Mouse (Mus musculus): ENCODE measurements around the gene Ssr1. TPM values are rescaled to one million over a fixed set of nuclear protein-coding genes. Genes with fewer than 3 reads are reported as not detected.

Gene Ssr1
- total and polyA plus RNA-seq, 3 experiments: 72.3 to 95.6 (median 78.1) TPM

DNA sequence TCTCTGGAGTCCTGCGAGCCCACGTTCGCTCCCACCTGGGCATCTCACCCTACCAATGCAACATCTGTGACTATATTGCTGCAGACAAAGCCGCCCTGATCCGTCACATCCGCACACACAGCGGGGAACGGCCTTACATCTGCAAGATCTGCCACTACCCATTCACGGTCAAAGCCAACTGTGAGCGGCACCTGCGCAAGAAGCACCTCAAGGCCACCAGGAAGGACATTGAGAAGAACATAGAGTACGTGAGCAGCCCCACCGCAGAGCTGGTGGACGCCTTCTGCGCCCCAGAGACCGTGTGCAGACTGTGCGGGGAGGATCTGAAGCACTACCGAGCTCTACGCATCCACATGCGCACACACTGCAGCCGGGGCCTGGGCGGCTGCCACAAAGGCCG, 63.4 kb downstream of the Ssr1 start:
- Histone ChIP-seq H3K36me3 (replicated peaks) (peaks cover 98% of the 10 kb centered on the region), H3K9me3 (replicated peaks) (no peaks in the 10 kb centered on the region), H3K27me3 (ENCODE audit: insufficient read depth, low read length) (no peaks in the 10 kb centered on the region; the same call in 1 of the 2 replicates), H3K4me3 (ENCODE audit: low read depth, low read length) (no peak overlapping the region; the same call in 1 of the 2 replicates), H3K4me1 (ENCODE audit: insufficient read depth, low read depth, low read length) (peaks cover 27% of the 10 kb centered on the region)
- ATAC-seq (ENCODE audit: extremely low read depth, insufficient number of reproducible peaks, low FRiP score, poor library complexity, severe bottlenecking): no peak
- TF ChIP-seq GATA1 (IDR thresholded peaks at IDR 0.05; ENCODE audit: borderline replicate concordance, low read length) (no peak), CTCF (IDR thresholded peaks at IDR 0.05; ENCODE audit: low read depth, low read length) (no peak), GATA2 (IDR thresholded peaks at IDR 0.05; ENCODE audit: borderline replicate concordance, low read depth, low read length) (no peak), POLR2AphosphoS5 (IDR thresholded peaks at IDR 0.05; ENCODE audit: insufficient replicate concordance, low read depth, low read length) (no peak), TAL1 (conservative IDR thresholded peaks at IDR 0.05; ENCODE audit: low read depth, low read length) (no peak)
- DNase-seq (ENCODE audit: low spot score): no peak

- TF ChIP-seq TAL1 (conservative IDR thresholded peaks at IDR 0.05; ENCODE audit: low read depth, low read length) (no peak), POLR2AphosphoS5 (IDR thresholded peaks at IDR 0.05; ENCODE audit: insufficient replicate concordance, low read depth, low read length) (no peak), GATA1 (IDR thresholded peaks at IDR 0.05; ENCODE audit: borderline replicate concordance, low read length) (no peak), GATA2 (IDR thresholded peaks at IDR 0.05; ENCODE audit: borderline replicate concordance, low read depth, low read length) (no peak), CTCF (IDR thresholded peaks at IDR 0.05; ENCODE audit: low read depth, low read length) (no peak)
- Histone ChIP-seq H3K36me3 (replicated peaks) (peaks cover 98% of the 10 kb centered on the region), H3K27me3 (ENCODE audit: insufficient read depth, low read length) (no peaks in the 10 kb centered on the region; the same call in 1 of the 2 replicates), H3K9me3 (replicated peaks) (no peaks in the 10 kb centered on the region), H3K4me1 (ENCODE audit: insufficient read depth, low read depth, low read length) (peaks cover 27% of the 10 kb centered on the region), H3K4me3 (ENCODE audit: low read depth, low read length) (no peak overlapping the region)
- DNase-seq (ENCODE audit: low spot score): no peak
- ATAC-seq (ENCODE audit: extremely low read depth, insufficient number of reproducible peaks, low FRiP score, poor library complexity, severe bottlenecking): no peak
Observed at GRCm38 (mm10) chr13:37930091-37930490, 63.9 kb downstream of the Ssr1 start.

DNA sequence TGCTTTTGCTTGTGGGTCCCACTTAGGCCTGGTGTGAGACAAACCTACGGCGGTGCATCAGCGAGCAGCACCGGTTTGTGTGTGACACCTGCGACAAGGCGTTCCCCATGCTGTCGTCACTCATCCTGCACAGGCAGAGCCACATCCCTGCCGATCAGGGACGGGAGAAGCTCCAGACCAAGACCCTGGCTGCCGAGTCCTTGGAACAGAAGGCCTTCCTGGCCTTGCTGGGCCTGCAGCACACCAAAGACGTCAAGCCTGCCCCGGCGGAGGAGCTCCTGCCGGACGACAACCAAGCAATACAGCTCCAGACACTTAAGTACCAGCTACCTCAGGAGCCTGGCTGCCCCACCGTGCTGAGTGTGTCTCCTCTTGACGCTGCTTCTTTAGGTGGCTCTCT, 64.5 kb downstream of the Ssr1 start:
- H3K4me3 ChIP-seq (ENCODE audit: low read depth, low read length): no peak overlapping the region
- peaks cover 98% of the 10 kb centered on the region for H3K36me3 ChIP-seq (replicated peaks)
- H3K9me3 ChIP-seq (replicated peaks): no peaks in the 10 kb centered on the region
- no peaks in the 10 kb centered on the region; the same call in 1 of the 2 replicates for H3K27me3 ChIP-seq (ENCODE audit: insufficient read depth, low read length)
- DNase-seq (ENCODE audit: low spot score) (no peak), ATAC-seq (ENCODE audit: extremely low read depth, insufficient number of reproducible peaks, low FRiP score, poor library complexity, severe bottlenecking) (no peak)
- TF ChIP-seq POLR2AphosphoS5 (IDR thresholded peaks at IDR 0.05; ENCODE audit: insufficient replicate concordance, low read depth, low read length): no peak
- TF ChIP-seq TAL1 (conservative IDR thresholded peaks at IDR 0.05; ENCODE audit: low read depth, low read length): no peak
- TF ChIP-seq GATA1 (IDR thresholded peaks at IDR 0.05; ENCODE audit: borderline replicate concordance, low read length): no peak
- TF ChIP-seq CTCF (IDR thresholded peaks at IDR 0.05; ENCODE audit: low read depth, low read length): no peak
- no peak for TF ChIP-seq GATA2 (IDR thresholded peaks at IDR 0.05; ENCODE audit: borderline replicate concordance, low read depth, low read length)
- H3K4me1 ChIP-seq (ENCODE audit: insufficient read depth, low read depth, low read length): peaks cover 27% of the 10 kb centered on the region

GRCm38 (mm10) chr13:37926394-37926793, 67.6 kb downstream of the Ssr1 start:
- no peak overlapping the region for H3K4me3 ChIP-seq (ENCODE audit: low read depth, low read length)
- ATAC-seq (ENCODE audit: extremely low read depth, insufficient number of reproducible peaks, low FRiP score, poor library complexity, severe bottlenecking) (no peak), DNase-seq (ENCODE audit: low spot score) (no peak)
- peaks cover 19% of the 10 kb centered on the region for H3K4me1 ChIP-seq (ENCODE audit: insufficient read depth, low read depth, low read length)
- TF ChIP-seq CTCF (IDR thresholded peaks at IDR 0.05; ENCODE audit: low read depth, low read length) (no peak), GATA2 (IDR thresholded peaks at IDR 0.05; ENCODE audit: borderline replicate concordance, low read depth, low read length) (no peak)
- no peaks in the 10 kb centered on the region; the same call in 1 of the 2 replicates for H3K27me3 ChIP-seq (ENCODE audit: insufficient read depth, low read length)
- H3K36me3 ChIP-seq (replicated peaks): peaks cover 100% of the 10 kb centered on the region
- H3K9me3 ChIP-seq (replicated peaks): no peaks in the 10 kb centered on the region

DNA sequence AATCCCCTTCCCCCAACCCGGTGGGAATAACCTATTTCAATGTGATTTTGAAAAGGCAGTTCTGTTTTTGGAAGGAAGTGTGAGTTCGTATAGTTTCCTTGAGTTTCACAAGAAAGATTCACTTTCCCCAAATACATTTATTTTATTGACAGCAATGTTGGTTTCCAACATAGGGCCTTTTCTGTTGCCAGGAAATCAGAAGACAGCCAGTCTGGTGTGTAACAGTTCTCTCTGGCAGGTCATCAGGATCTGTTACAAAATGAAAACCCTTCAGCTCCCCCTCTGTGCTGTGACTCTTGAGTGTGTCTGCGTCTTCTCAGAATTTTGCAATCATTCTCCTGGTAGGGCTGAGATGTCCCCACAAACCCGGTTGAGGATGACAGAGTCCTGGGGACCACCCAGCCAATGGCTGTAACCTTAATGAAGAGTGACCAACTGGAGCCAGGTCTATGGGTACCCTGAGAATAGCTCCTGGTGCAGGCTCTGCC, 69.5 kb downstream of the Ssr1 start:
- peaks cover 100% of the 10 kb centered on the region for H3K36me3 ChIP-seq (replicated peaks)
- ATAC-seq (ENCODE audit: extremely low read depth, insufficient number of reproducible peaks, low FRiP score, poor library complexity, severe bottlenecking): no peak

DNA sequence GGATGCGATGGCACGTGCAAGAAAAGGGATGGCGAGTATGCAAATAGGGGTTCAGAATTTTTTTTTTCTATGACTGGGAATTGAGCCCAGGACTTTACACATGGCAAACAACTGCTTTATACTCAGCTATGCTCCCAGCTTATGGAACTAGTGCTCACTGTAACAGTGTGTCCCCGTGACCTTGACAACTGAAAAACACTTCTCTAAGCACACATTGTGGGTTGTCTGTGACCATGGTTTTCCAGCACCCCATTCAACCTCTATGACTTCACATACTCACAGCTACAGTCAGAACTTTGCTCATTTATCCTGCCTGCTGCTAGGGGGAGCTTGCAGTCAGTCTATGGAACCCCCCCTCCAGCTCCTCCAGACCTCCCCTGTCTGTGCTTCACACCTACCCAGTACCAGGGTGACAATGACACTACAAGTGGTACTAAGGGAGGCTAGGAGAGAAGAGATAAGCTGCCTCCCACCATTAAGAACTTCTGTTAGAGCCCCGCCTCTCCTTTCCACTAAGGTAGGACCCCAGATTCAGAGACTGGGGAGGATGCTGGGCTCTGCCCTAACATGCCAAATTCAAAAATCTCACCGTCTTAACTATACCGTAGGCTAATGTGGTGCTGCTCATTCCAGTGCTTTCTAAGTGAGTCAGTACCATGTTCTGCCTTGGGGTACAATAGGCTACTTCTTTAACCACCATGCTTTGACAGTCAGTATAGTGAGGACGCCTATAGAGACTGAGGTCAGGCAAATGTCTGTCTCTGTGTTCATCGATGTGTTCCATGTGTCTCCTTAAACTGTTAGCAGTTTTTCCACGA, 70.2 kb downstream of the Ssr1 start:
- H3K27me3 ChIP-seq (ENCODE audit: insufficient read depth, low read length): no peaks in the 10 kb centered on the region
- ATAC-seq (ENCODE audit: extremely low read depth, insufficient number of reproducible peaks, low FRiP score, poor library complexity, severe bottlenecking) (no peak), DNase-seq (ENCODE audit: low spot score) (no peak)
- peaks cover 100% of the 10 kb centered on the region for H3K36me3 ChIP-seq (replicated peaks)
- no peak for TF ChIP-seq POLR2AphosphoS5 (IDR thresholded peaks at IDR 0.05; ENCODE audit: insufficient replicate concordance, low read depth, low read length)
- TF ChIP-seq GATA2 (IDR thresholded peaks at IDR 0.05; ENCODE audit: borderline replicate concordance, low read depth, low read length): no peak
- no peak for TF ChIP-seq CTCF (IDR thresholded peaks at IDR 0.05; ENCODE audit: low read depth, low read length)
- no peak for TF ChIP-seq GATA1 (IDR thresholded peaks at IDR 0.05; ENCODE audit: borderline replicate concordance, low read length)
- TF ChIP-seq TAL1 (conservative IDR thresholded peaks at IDR 0.05; ENCODE audit: low read depth, low read length): no peak
- no peaks in the 10 kb centered on the region for H3K4me1 ChIP-seq (ENCODE audit: insufficient read depth, low read depth, low read length)
- H3K4me3 ChIP-seq (ENCODE audit: low read depth, low read length): no peak overlapping the region
- H3K9me3 ChIP-seq (replicated peaks): no peaks in the 10 kb centered on the region

More for the DNA sequence above, 69.5 kb downstream of the Ssr1 start:
- H3K4me1 ChIP-seq (ENCODE audit: insufficient read depth, low read depth, low read length): 0 out of 2 replicates have a peak, but pooled peaks cover under 1% of the 10 kb centered on the region
- H3K9me3 ChIP-seq (replicated peaks): no peaks in the 10 kb centered on the region
- H3K27me3 ChIP-seq (ENCODE audit: insufficient read depth, low read length): no peaks in the 10 kb centered on the region
- TF ChIP-seq GATA2 (IDR thresholded peaks at IDR 0.05; ENCODE audit: borderline replicate concordance, low read depth, low read length): no peak
- no peak for TF ChIP-seq GATA1 (IDR thresholded peaks at IDR 0.05; ENCODE audit: borderline replicate concordance, low read length)
- TF ChIP-seq TAL1 (conservative IDR thresholded peaks at IDR 0.05; ENCODE audit: low read depth, low read length): no peak
- TF ChIP-seq CTCF (IDR thresholded peaks at IDR 0.05; ENCODE audit: low read depth, low read length): no peak
- no peak for TF ChIP-seq POLR2AphosphoS5 (IDR thresholded peaks at IDR 0.05; ENCODE audit: insufficient replicate concordance, low read depth, low read length)
- DNase-seq (ENCODE audit: low spot score): no peak
- H3K4me3 ChIP-seq (ENCODE audit: low read depth, low read length): no peak overlapping the region
